Mouse (Mus musculus): ENCODE measurements around the gene Commd4. TPM values are rescaled to one million over a fixed set of nuclear protein-coding genes. Genes with fewer than 3 reads are reported as not detected.
A peak's percentile ranks its signal among the peaks of the same experiment; 100 is the strongest.

The Commd4 gene
- polyA plus RNA-seq, 1 experiment, result 97.6 TPM

DNA sequence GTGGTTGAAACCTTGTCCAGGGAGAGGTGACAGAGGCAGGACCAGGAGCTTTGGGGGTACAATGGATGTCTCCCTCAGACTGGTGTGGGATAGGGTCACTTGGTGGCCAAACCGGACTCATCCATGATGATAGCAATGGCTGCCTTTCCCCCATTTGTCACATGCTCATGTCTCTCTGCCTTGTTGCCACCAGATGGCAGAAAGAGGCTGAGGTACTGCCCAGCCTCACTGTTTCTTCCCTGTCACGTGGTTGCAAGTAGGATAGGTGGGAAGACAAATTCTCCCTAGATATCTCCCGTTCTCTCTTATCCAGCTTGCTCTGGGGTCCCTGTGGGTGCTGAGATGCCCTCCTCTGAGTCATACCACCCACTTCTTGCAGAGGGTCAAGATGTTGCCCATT is 4.4 kb upstream of the Commd4 start:
- Histone ChIP-seq H3K27ac (ENCODE audit: control insufficient read depth, insufficient read depth, low read depth, low read length, poor library complexity) (no peak overlapping the region), H3K4me3 (replicated peaks; ENCODE audit: control insufficient read depth, low read depth, low read length) (no peak overlapping the region), H3K4me1 (ENCODE audit: control insufficient read depth, insufficient read depth, low read length) (no peaks in the 10 kb centered on the region)
- 6% methylated on average over 3 of the region's 3 CpGs for WGBS
- no peak for TF ChIP-seq POLR2A (IDR thresholded peaks at IDR 0.05; ENCODE audit: borderline replicate concordance, control insufficient read depth, low read depth, low read length)
- TF ChIP-seq CTCF (IDR thresholded peaks at IDR 0.05; ENCODE audit: control insufficient read depth, insufficient read depth, low read length), result peak; percentile 48; the same call in 1 of the 2 replicates

DNA sequence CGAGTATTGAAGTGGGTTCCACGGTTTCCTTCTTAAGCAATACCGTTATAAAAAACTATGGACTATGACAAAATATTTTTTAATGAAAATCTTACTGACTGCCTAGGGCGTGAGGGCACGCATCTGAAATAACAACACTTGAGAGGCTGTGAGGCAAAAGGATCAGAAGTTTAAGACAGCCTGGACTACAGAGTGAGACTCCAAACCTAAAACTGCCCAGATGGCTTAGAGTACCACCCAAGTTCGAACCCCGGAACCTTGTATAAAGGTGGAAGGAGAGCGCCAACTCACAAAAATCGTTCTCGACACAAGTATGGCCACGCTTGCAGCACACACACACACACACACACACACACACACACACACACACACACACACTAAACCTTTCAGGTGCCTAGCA is 375 bp upstream of the Commd4 start:
- Histone ChIP-seq H3K4me3 (replicated peaks; ENCODE audit: control insufficient read depth, low read depth, low read length) (peak overlapping the region; percentile 74), H3K27ac (ENCODE audit: control insufficient read depth, insufficient read depth, low read depth, low read length, poor library complexity) (no peak overlapping the region), H3K4me1 (ENCODE audit: control insufficient read depth, insufficient read depth, low read length) (peaks cover 2% of the 10 kb centered on the region)
- TF ChIP-seq CTCF (IDR thresholded peaks at IDR 0.05; ENCODE audit: control insufficient read depth, insufficient read depth, low read length) (no peak), POLR2A (IDR thresholded peaks at IDR 0.05; ENCODE audit: borderline replicate concordance, control insufficient read depth, low read depth, low read length) (no peak)
- WGBS, result 39% methylated on average over 11 of the region's 11 CpGs

DNA sequence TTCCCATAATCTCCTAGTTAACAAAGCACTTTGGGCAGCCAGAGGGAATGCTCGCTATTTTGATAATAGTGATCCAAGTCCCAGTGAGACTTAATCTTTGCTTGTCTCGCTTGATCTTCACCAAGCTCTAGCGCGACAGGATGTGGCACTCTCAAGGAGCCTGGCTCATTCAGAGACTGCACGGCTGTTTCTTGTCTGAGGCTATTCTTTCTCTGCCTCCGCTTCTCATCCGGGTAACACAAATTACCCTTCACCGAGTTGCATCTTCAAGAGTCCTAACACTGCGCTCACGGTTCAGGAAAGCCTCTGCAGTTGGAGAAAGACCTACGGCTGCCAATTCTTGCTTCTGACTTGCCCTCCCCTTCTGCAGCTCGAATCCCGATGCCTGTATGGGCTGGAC is 632 bp downstream of the Commd4 start:
- H3K4me1 ChIP-seq (ENCODE audit: control insufficient read depth, insufficient read depth, low read length), result peaks cover 2% of the 10 kb centered on the region
- no peak for TF ChIP-seq CTCF (IDR thresholded peaks at IDR 0.05; ENCODE audit: control insufficient read depth, insufficient read depth, low read length)
- no peak for TF ChIP-seq POLR2A (IDR thresholded peaks at IDR 0.05; ENCODE audit: borderline replicate concordance, control insufficient read depth, low read depth, low read length)
- peak overlapping the region; percentile 74 for H3K4me3 ChIP-seq (replicated peaks; ENCODE audit: control insufficient read depth, low read depth, low read length)
- 29% methylated on average over 13 of the region's 13 CpGs for WGBS
- no peak overlapping the region for H3K27ac ChIP-seq (ENCODE audit: control insufficient read depth, insufficient read depth, low read depth, low read length, poor library complexity)

DNA sequence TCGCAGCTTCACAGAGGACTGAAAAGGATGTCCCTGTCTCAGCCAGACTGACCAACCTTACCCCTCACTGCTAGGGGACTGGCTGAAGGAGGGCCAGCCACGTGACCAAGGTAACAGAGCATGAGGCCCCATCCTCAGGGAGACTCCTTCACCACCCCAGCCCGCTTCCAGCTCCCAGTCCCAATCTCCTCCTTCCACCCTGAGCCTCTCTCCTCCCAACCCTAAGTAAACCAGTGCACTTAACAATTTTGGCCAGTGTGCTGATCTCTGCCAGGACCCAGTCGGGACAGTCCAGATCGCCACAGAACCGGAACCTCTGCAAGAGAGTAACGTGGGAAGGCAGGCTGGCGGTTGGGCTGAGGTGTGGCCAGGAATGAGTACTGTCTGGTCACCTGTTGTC is 1.3 kb downstream of the Commd4 start:
- Histone ChIP-seq H3K4me3 (replicated peaks; ENCODE audit: control insufficient read depth, low read depth, low read length) (no peak overlapping the region), H3K4me1 (ENCODE audit: control insufficient read depth, insufficient read depth, low read length) (peaks cover 2% of the 10 kb centered on the region), H3K27ac (ENCODE audit: control insufficient read depth, insufficient read depth, low read depth, low read length, poor library complexity) (no peak overlapping the region)
- TF ChIP-seq POLR2A (IDR thresholded peaks at IDR 0.05; ENCODE audit: borderline replicate concordance, control insufficient read depth, low read depth, low read length) (no peak), CTCF (IDR thresholded peaks at IDR 0.05; ENCODE audit: control insufficient read depth, insufficient read depth, low read length) (no peak)
- 91% methylated on average over 8 of the region's 8 CpGs for WGBS

DNA sequence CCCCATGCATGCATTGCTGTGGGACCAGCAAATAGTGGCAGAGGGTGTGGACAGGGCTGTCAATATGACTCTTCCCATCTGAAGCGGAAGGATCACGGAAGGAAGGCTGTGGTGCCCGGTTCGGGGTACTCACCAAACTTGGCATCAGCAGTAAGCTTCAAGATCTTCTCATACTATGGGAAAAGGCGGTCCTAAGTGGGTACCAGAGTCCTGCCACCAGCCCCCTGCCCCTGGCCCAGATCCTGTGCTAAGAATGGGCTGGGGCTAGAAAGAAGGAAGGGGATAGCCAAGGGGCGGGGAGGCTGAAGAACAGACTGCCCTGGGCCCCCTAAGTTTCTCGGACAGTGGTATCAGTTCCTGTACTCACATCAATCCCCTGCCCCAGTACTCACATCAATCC is 1.7 kb downstream of the Commd4 start:
- TF ChIP-seq CTCF (IDR thresholded peaks at IDR 0.05; ENCODE audit: control insufficient read depth, insufficient read depth, low read length) (no peak), POLR2A (IDR thresholded peaks at IDR 0.05; ENCODE audit: borderline replicate concordance, control insufficient read depth, low read depth, low read length) (no peak)
- Histone ChIP-seq H3K27ac (ENCODE audit: control insufficient read depth, insufficient read depth, low read depth, low read length, poor library complexity) (no peak overlapping the region), H3K4me3 (replicated peaks; ENCODE audit: control insufficient read depth, low read depth, low read length) (no peak overlapping the region), H3K4me1 (ENCODE audit: control insufficient read depth, insufficient read depth, low read length) (peaks cover 2% of the 10 kb centered on the region)
- 91% methylated on average over 7 of the region's 7 CpGs for WGBS

DNA sequence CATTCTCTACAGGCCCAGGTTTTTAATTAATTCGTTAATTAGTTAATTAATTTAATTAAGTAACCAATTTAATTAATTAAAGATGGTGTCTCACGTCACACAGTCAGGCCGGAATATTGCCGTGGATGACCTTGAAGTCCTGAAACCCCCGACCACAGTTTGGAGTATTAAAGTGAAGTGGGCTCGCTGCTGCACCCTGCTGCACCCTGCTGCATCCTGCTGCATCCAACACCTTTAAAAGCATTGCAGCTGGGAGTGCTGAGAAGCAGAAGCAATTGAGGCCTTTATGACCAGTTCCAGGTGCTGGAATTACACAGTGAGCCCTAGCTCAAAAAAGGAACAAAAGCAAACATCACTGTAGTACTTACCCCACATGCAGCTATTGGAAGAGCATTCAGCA is 5.8 kb downstream of the Commd4 start:
- no peak overlapping the region for H3K4me3 ChIP-seq (replicated peaks; ENCODE audit: control insufficient read depth, low read depth, low read length)
- TF ChIP-seq CTCF (IDR thresholded peaks at IDR 0.05; ENCODE audit: control insufficient read depth, insufficient read depth, low read length) (no peak), POLR2A (IDR thresholded peaks at IDR 0.05; ENCODE audit: borderline replicate concordance, control insufficient read depth, low read depth, low read length) (no peak)
- peaks cover 2% of the 10 kb centered on the region for H3K4me1 ChIP-seq (ENCODE audit: control insufficient read depth, insufficient read depth, low read length)
- no peak overlapping the region for H3K27ac ChIP-seq (ENCODE audit: control insufficient read depth, insufficient read depth, low read depth, low read length, poor library complexity)
- WGBS, result 72% methylated on average over 6 of the region's 6 CpGs

DNA sequence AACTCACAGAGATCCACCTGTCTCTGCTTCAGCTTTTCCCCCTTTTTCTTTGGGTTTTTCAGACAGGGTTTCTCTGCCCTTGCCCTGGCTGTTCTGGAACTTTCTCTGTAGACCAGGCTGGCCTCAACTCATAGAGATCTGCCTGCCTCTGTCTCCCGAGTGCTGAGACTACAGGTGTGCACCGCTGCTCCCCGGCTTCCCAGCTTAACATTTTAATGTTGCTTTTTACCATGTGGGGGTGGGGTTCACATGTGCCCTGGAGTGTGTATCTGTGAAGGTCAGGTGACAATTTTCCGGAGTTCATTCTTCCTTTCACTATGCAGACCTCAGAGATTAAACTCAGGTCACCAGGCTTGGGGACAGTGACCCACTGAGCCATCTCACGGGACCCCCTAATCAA is 7.9 kb downstream of the Commd4 start:
- Histone ChIP-seq H3K4me3 (replicated peaks; ENCODE audit: control insufficient read depth, low read depth, low read length) (no peak overlapping the region), H3K4me1 (ENCODE audit: control insufficient read depth, insufficient read depth, low read length) (no peaks in the 10 kb centered on the region; the same call in 1 of the 2 replicates), H3K27ac (ENCODE audit: control insufficient read depth, insufficient read depth, low read depth, low read length, poor library complexity) (no peak overlapping the region)
- 82% methylated on average over 5 of the region's 5 CpGs for WGBS
- TF ChIP-seq POLR2A (IDR thresholded peaks at IDR 0.05; ENCODE audit: borderline replicate concordance, control insufficient read depth, low read depth, low read length), result no peak
- no peak for TF ChIP-seq CTCF (IDR thresholded peaks at IDR 0.05; ENCODE audit: control insufficient read depth, insufficient read depth, low read length)

DNA sequence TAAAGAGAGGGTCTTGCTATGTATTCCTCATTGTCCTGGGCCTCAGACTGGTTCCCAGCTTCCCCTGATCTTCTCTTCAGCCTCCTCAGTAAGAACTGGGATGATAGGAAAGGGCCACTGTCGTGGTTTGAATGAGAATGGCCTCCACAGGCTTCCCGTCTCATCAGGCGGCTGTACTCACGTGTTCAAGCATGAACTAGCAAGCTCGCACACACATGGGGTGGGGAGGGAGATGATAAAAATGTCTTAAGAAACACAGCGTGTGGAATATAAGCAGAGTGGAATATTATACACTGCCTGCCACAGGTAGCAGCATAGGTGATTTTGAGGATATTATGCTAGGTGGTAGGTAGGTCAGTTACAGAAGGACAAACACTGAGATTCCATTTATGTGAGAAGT is 9.1 kb downstream of the Commd4 start:
- no peaks in the 10 kb centered on the region; the same call in 1 of the 2 replicates for H3K4me1 ChIP-seq (ENCODE audit: control insufficient read depth, insufficient read depth, low read length)
- WGBS, result 75% methylated on average over 6 of the region's 6 CpGs
- TF ChIP-seq CTCF (IDR thresholded peaks at IDR 0.05; ENCODE audit: control insufficient read depth, insufficient read depth, low read length), result no peak
- no peak for TF ChIP-seq POLR2A (IDR thresholded peaks at IDR 0.05; ENCODE audit: borderline replicate concordance, control insufficient read depth, low read depth, low read length)
- no peak overlapping the region for H3K4me3 ChIP-seq (replicated peaks; ENCODE audit: control insufficient read depth, low read depth, low read length)
- peak overlapping the region; percentile 34; the same call in 1 of the 2 replicates for H3K27ac ChIP-seq (ENCODE audit: control insufficient read depth, insufficient read depth, low read depth, low read length, poor library complexity)

Measured in bone marrow, adult 2 months (tissue).